ENCODE assay signal across 10 mouse cellular contexts in genomic region chr11:60774841-60775240, GRCm38 (mm10). TPM values are rescaled to one million over a fixed set of nuclear protein-coding genes. Genes with fewer than 3 reads are reported as not detected.
DNase-seq lines count a peak whose midpoint lies in the region; ATAC-seq and TF ChIP-seq lines count a peak whose summit lies in the region.
"Had no signal": no experiment of that assay in that cellular context is flagged by ENCODE, and none has a peak within 500 bp of the region (broad histone marks: within the 10 kb centered on the region; RNA-seq: fewer than 3 reads in every experiment).

No protein-coding gene starts in this region.

- DNase-seq in hindbrain, postnatal 0 days (ENCODE audit: low spot score): no peak
- peak; percentile 44 for DNase-seq in A20 (ENCODE audit: low read depth, low spot score)
- peak; percentile 57 for DNase-seq in c-Kit-negative CD71-positive TER-119-positive erythroid progenitor cells, embryonic 14.5 days (ENCODE audit: low read depth, low spot score)
- DNase-seq in gastrocnemius, postnatal 25 days: no peak
- DNase-seq in gastrocnemius, adult 8-10 months (ENCODE audit: low spot score in 2 of 2): no peak
- DNase-seq in natural killer cell, adult 2 months (ENCODE audit: low spot score in 2 of 2): no peak
- DNase-seq: cerebellum, adult 11 months; kidney, postnatal 25 days had no signal

- H3K27me3 ChIP-seq in hindbrain, embryonic 12.5 days: no peaks in the 10 kb centered on the region
- H3K27me3 ChIP-seq in hindbrain, postnatal 0 days (ENCODE audit: insufficient read depth, low read length): no peaks in the 10 kb centered on the region
- H3K27me3 ChIP-seq in liver, embryonic 15.5 days: no peaks in the 10 kb centered on the region

- 81% methylated on average over 1 of the region's 1 CpGs for WGBS in hindbrain, embryonic 12.5 days
- WGBS in hindbrain, postnatal 0 days: 69% methylated on average over 1 of the region's 1 CpGs
- 20% methylated on average over 1 of the region's 1 CpGs for WGBS in liver, embryonic 15.5 days (ENCODE audit: insufficient replicate concordance)

- no peak overlapping the region for H3K27ac ChIP-seq in hindbrain, embryonic 12.5 days
- H3K27ac ChIP-seq in hindbrain, postnatal 0 days: no peak overlapping the region
- 0 out of 2 replicates have a peak overlapping the region, but pooled peaks have one; percentile 85 for H3K27ac ChIP-seq in liver, embryonic 15.5 days (replicated peaks)

- H3K36me3 ChIP-seq in hindbrain, embryonic 12.5 days: peaks cover 10% of the 10 kb centered on the region
- H3K36me3 ChIP-seq in hindbrain, postnatal 0 days (ENCODE audit: insufficient read depth, low read length): no peaks in the 10 kb centered on the region
- H3K36me3 ChIP-seq in liver, embryonic 15.5 days (replicated peaks): peaks cover 16% of the 10 kb centered on the region

- H3K4me1 ChIP-seq in hindbrain, embryonic 12.5 days: peaks cover 38% of the 10 kb centered on the region
- H3K4me1 ChIP-seq in hindbrain, postnatal 0 days (ENCODE audit: insufficient read depth, low read length): peaks cover 33% of the 10 kb centered on the region
- peaks cover 49% of the 10 kb centered on the region for H3K4me1 ChIP-seq in liver, embryonic 15.5 days (replicated peaks)

- ATAC-seq in hindbrain, embryonic 12.5 days (ENCODE audit: low FRiP score): no peak
- ATAC-seq in hindbrain, postnatal 0 days: no peak
- no peak for ATAC-seq in liver, embryonic 15.5 days (ENCODE audit: insufficient read depth)

- no peak overlapping the region for H3K4me3 ChIP-seq in hindbrain, embryonic 12.5 days
- H3K4me3 ChIP-seq in hindbrain, postnatal 0 days (ENCODE audit: low read length): no peak overlapping the region
- no peak overlapping the region for H3K4me3 ChIP-seq in liver, embryonic 15.5 days (replicated peaks)

- H3K4me2 ChIP-seq in hindbrain, embryonic 12.5 days (replicated peaks): peak overlapping the region; percentile 79; the same call in 1 of the 2 replicates
- H3K4me2 ChIP-seq in hindbrain, postnatal 0 days (ENCODE audit: low read depth, low read length): no peak overlapping the region
- H3K4me2 ChIP-seq in liver, embryonic 15.5 days: peak overlapping the region; percentile 84

- H3K9me3 ChIP-seq in hindbrain, embryonic 12.5 days (replicated peaks): no peaks in the 10 kb centered on the region
- H3K9me3 ChIP-seq in hindbrain, postnatal 0 days (ENCODE audit: low read length): no peaks in the 10 kb centered on the region
- no peaks in the 10 kb centered on the region for H3K9me3 ChIP-seq in liver, embryonic 15.5 days (replicated peaks)

- 0 out of 2 replicates have a peak overlapping the region, but pooled peaks have one; percentile 75 for H3K9ac ChIP-seq in hindbrain, embryonic 12.5 days
- no peak overlapping the region for H3K9ac ChIP-seq in hindbrain, postnatal 0 days (replicated peaks; ENCODE audit: low read length)
- H3K9ac ChIP-seq in liver, embryonic 15.5 days: no peak overlapping the region

- TF ChIP-seq CTCF in hindbrain, postnatal 0 days (IDR thresholded peaks at IDR 0.05; ENCODE audit: low read depth): no peak

RNA-seq across cellular contexts. Expression of gene Top3a, which starts 2.3 kb away (rescaled TPM):
- polyA plus RNA-seq in hindbrain, embryonic 12.5 days (2016; fragmentation: Nextera tagmentation; extraction: Ambion mirVana): 16.7 and 17.3 TPM in 2 replicates
- 10.5 and 11.0 TPM in 2 replicates for total RNA-seq in hindbrain, postnatal 0 days (2014; rRNA removed)
- polyA plus RNA-seq in hindbrain, postnatal 0 days (2015; fragmentation: Nextera tagmentation; extraction: Ambion mirVana): 3.9 and 4.6 TPM in 2 replicates
- 5.9 TPM in 2 replicates for polyA plus RNA-seq in liver, embryonic 15.5 days (2015; fragmentation: Nextera tagmentation; extraction: Ambion mirVana)
- 1 to 10 TPM; 3.2 to 3.3 TPM for total RNA-seq in gastrocnemius, postnatal 25 days (2021)
- total RNA-seq in gastrocnemius, adult 8-10 months (2022): 1 to 10 TPM; 3.8 to 4.7 (median 4.2) TPM

RNA-seq across cellular contexts. Expression of gene Smcr8, which starts 2.5 kb away (rescaled TPM):
- polyA plus RNA-seq in hindbrain, embryonic 12.5 days (2016; fragmentation: Nextera tagmentation; extraction: Ambion mirVana): 9.8 and 9.9 TPM in 2 replicates
- total RNA-seq in hindbrain, postnatal 0 days (2014; rRNA removed): 14.6 and 15.2 TPM in 2 replicates
- 3.1 TPM in 2 replicates for polyA plus RNA-seq in hindbrain, postnatal 0 days (2015; fragmentation: Nextera tagmentation; extraction: Ambion mirVana)
- polyA plus RNA-seq in liver, embryonic 15.5 days (2015; fragmentation: Nextera tagmentation; extraction: Ambion mirVana): 2.6 and 3.2 TPM in 2 replicates
- total RNA-seq in gastrocnemius, postnatal 25 days (2021): 10 to 100 TPM; 13.4 to 15.3 TPM
- total RNA-seq in gastrocnemius, adult 8-10 months (2022): 10 to 100 TPM; 16.7 to 22.3 (median 19.7) TPM

RNA-seq across cellular contexts. Expression of gene Shmt1, which starts 36.7 kb away (rescaled TPM):
- polyA plus RNA-seq in hindbrain, embryonic 12.5 days (2016; fragmentation: Nextera tagmentation; extraction: Ambion mirVana): 23.2 and 28.1 TPM in 2 replicates
- total RNA-seq in hindbrain, postnatal 0 days (2014; rRNA removed): 11.9 and 14.4 TPM in 2 replicates
- 7.8 and 10.9 TPM in 2 replicates for polyA plus RNA-seq in hindbrain, postnatal 0 days (2015; fragmentation: Nextera tagmentation; extraction: Ambion mirVana)
- 52.4 and 64.0 TPM in 2 replicates for polyA plus RNA-seq in liver, embryonic 15.5 days (2015; fragmentation: Nextera tagmentation; extraction: Ambion mirVana)
- 10 to 100 TPM in 1 of 2 experiments, 1 to 10 TPM in 1; 9.1 to 12.2 TPM for total RNA-seq in gastrocnemius, postnatal 25 days (2021)
- total RNA-seq in gastrocnemius, adult 8-10 months (2022): 10 to 100 TPM; 10.5 to 15.0 (median 12.5) TPM

RNA-seq across cellular contexts. Expression of gene Mief2, which starts 46.6 kb away (rescaled TPM):
- polyA plus RNA-seq in hindbrain, embryonic 12.5 days (2016; fragmentation: Nextera tagmentation; extraction: Ambion mirVana): 18.2 and 20.2 TPM in 2 replicates
- total RNA-seq in hindbrain, postnatal 0 days (2014; rRNA removed): 38.0 and 40.6 TPM in 2 replicates
- 24.8 and 26.0 TPM in 2 replicates for polyA plus RNA-seq in hindbrain, postnatal 0 days (2015; fragmentation: Nextera tagmentation; extraction: Ambion mirVana)
- polyA plus RNA-seq in liver, embryonic 15.5 days (2015; fragmentation: Nextera tagmentation; extraction: Ambion mirVana): 2.5 and 2.8 TPM in 2 replicates
- 10 to 100 TPM; 73.9 to 91.2 TPM for total RNA-seq in gastrocnemius, postnatal 25 days (2021)
- total RNA-seq in gastrocnemius, adult 8-10 months (2022): 10 to 100 TPM; 80.3 to 94.0 (median 84.3) TPM

RNA-seq across cellular contexts. Expression of gene Flii, which starts 47.8 kb away (rescaled TPM):
- 75.5 and 76.7 TPM in 2 replicates for polyA plus RNA-seq in hindbrain, embryonic 12.5 days (2016; fragmentation: Nextera tagmentation; extraction: Ambion mirVana)
- 77.1 and 112 TPM in 2 replicates for total RNA-seq in hindbrain, postnatal 0 days (2014; rRNA removed)
- polyA plus RNA-seq in hindbrain, postnatal 0 days (2015; fragmentation: Nextera tagmentation; extraction: Ambion mirVana): 39.9 and 42.7 TPM in 2 replicates
- 27.8 and 29.1 TPM in 2 replicates for polyA plus RNA-seq in liver, embryonic 15.5 days (2015; fragmentation: Nextera tagmentation; extraction: Ambion mirVana)
- total RNA-seq in gastrocnemius, postnatal 25 days (2021): 10 to 100 TPM; 85.4 to 97.7 TPM
- 100 to 1,000 TPM in 2 of 4 experiments, 10 to 100 TPM in 2; 96.0 to 116 (median 101) TPM for total RNA-seq in gastrocnemius, adult 8-10 months (2022)

Comparison
In these comparisons a context has a peak if more than half of its experiments do, and no peak if none do; other contexts are left out.
1. DNase-seq: peak in A20 (single experiment) and c-Kit-negative CD71-positive TER-119-positive erythroid progenitor cells, embryonic 14.5 days (single experiment); none in hindbrain, postnatal 0 days (single experiment), gastrocnemius, postnatal 25 days (single experiment), gastrocnemius, adult 8-10 months (0 of 2) and natural killer cell, adult 2 months (0 of 2).